Mouse (Mus musculus) lung, postnatal 0 days (tissue): ENCODE results near the gene 1700020A23Rik. TPM values are rescaled to one million over a fixed set of nuclear protein-coding genes. Genes with fewer than 3 reads are reported as not detected.

Experiments used
- ATAC-seq: fragments of 200-750 bp; cut with Nextera tagmentation; 2 replicates; pipeline ENCODE4 v1.8.0; 2017; ENCODE audit warnings: moderate library complexity
- DNase-seq: peaks from one replicate; pipeline ENCODE4 v3.0.0-alpha.2; 2016; ENCODE audit warnings: low spot score
- H3K27ac ChIP-seq: fragments of 300-500 bp; sonication (generic); 2 replicates; pipeline ENCODE4 v1.5.1; 2014; ENCODE audit warnings: antibody characterized with exemption, mild to moderate bottlenecking, low read length, mixed read lengths
- H3K27me3 ChIP-seq: fragments of 300-500 bp; sonication (generic); replicated peaks from 2 replicates; pipeline ENCODE4 v1.6.1; 2014; ENCODE audit warnings: low read length, mixed read lengths; ENCODE audit not compliant: insufficient read depth
- H3K36me3 ChIP-seq: fragments of 300-500 bp; sonication (generic); 2 replicates; pipeline ENCODE4 v1.6.1; 2014; ENCODE audit warnings: low read length, mixed read lengths; ENCODE audit not compliant: insufficient read depth
- H3K4me1 ChIP-seq: fragments of 300-500 bp; sonication (generic); 2 replicates; pipeline ENCODE4 v1.6.1; 2014; ENCODE audit warnings: antibody characterized with exemption, low read depth, low read length, mixed read lengths; ENCODE audit not compliant: insufficient read depth
- H3K4me2 ChIP-seq: fragments of 300-500 bp; sonication (generic); replicated peaks from 2 replicates; pipeline ENCODE4 v1.6.1; 2014; ENCODE audit warnings: low read depth, mild to moderate bottlenecking, low read length, moderate library complexity, mixed read lengths
- H3K4me3 ChIP-seq: fragments of 300-500 bp; sonication (generic); 2 replicates; pipeline ENCODE4 v1.5.1; 2014; ENCODE audit warnings: low read depth, low read length
- H3K9ac ChIP-seq: fragments of 300-500 bp; sonication (generic); replicated peaks from 2 replicates; pipeline ENCODE4 v1.6.1; 2014; ENCODE audit warnings: low read depth, mild to moderate bottlenecking
- H3K9me3 ChIP-seq: fragments of 300-500 bp; sonication (generic); 2 replicates; pipeline ENCODE4 v1.6.1; 2016; ENCODE audit warnings: low read length, mixed read lengths
- CTCF ChIP-seq: IDR thresholded peaks from 2 replicates; pipeline ENCODE4 v1.5.1; 2016; ENCODE audit warnings: antibody characterized with exemption, mild to moderate bottlenecking
- EP300 ChIP-seq: IDR thresholded peaks from 2 replicates; pipeline ENCODE4 v1.6.1; 2016; ENCODE audit warnings: antibody characterized with exemption, mild to moderate bottlenecking, control low read depth
- WGBS: fragments of 180-500 bp; shearing (Covaris S2); extraction: QIAGEN DNeasy Blood & Tissue Kit; methylation state at CpG from one replicate; pipeline ENCODE4 v1.1.7; 2014; 5-methylcytosine and 5-hydroxymethylcytosine counted together
- polyA plus RNA-seq: library from polyadenylated mRNA; unstranded; fragments of >200 nt; fragmentation: Nextera tagmentation; extraction: Ambion mirVana; gene quantifications from 2 replicates; pipeline ENCODE4 v1.2.1, GENCODE M21; 2015

The 1700020A23Rik gene
- polyA plus RNA-seq, 1 experiment from 2014 or later, result not detected

- H3K4me3 ChIP-seq, result no peak overlapping the region
- no peak overlapping the region for H3K27ac ChIP-seq
- DNase-seq, result peak; percentile 56
- H3K4me2 ChIP-seq, result no peak overlapping the region
- H3K9ac ChIP-seq, result no peak overlapping the region
- WGBS, result 19% methylated on average over 6 of the region's 6 CpGs
- H3K9me3 ChIP-seq, result no peaks in the 10 kb centered on the region
- ATAC-seq, result peak; percentile 57
- no peaks in the 10 kb centered on the region for H3K36me3 ChIP-seq
- no peak for TF ChIP-seq CTCF
- no peak for TF ChIP-seq EP300
- no peaks in the 10 kb centered on the region for H3K4me1 ChIP-seq
- no peaks in the 10 kb centered on the region for H3K27me3 ChIP-seq
Measured at GRCm38 (mm10) chr2:130408194-130408593, 3.1 kb downstream of the 1700020A23Rik start.

GRCm38 (mm10) chr2:130411558-130412495, 6.8 kb downstream of the 1700020A23Rik start:
- Histone ChIP-seq H3K27me3 (no peaks in the 10 kb centered on the region), H3K36me3 (no peaks in the 10 kb centered on the region), H3K9ac (no peak overlapping the region), H3K9me3 (no peaks in the 10 kb centered on the region), H3K4me1 (no peaks in the 10 kb centered on the region), H3K4me2 (no peak overlapping the region), H3K4me3 (no peak overlapping the region), H3K27ac (no peak overlapping the region)
- ATAC-seq, result peak; percentile 83
- peak; percentile 82 for DNase-seq
- 36% methylated on average over 16 of the region's 16 CpGs for WGBS
- no peak for TF ChIP-seq EP300
- peak; percentile 96 for TF ChIP-seq CTCF

GRCm38 (mm10) chr2:130412775-130413174, 7.7 kb downstream of the 1700020A23Rik start:
- Histone ChIP-seq H3K27me3 (no peaks in the 10 kb centered on the region), H3K4me3 (no peak overlapping the region), H3K4me1 (no peaks in the 10 kb centered on the region), H3K4me2 (no peak overlapping the region), H3K9ac (no peak overlapping the region), H3K27ac (no peak overlapping the region), H3K9me3 (no peaks in the 10 kb centered on the region), H3K36me3 (no peaks in the 10 kb centered on the region)
- no peak for TF ChIP-seq CTCF
- TF ChIP-seq EP300, result no peak
- DNase-seq (no peak), ATAC-seq (no peak)
- 59% methylated on average over 3 of the region's 3 CpGs for WGBS

GRCm38 (mm10) chr2:130414094-130414856, 9.2 kb downstream of the 1700020A23Rik start:
- H3K27ac ChIP-seq, result no peak overlapping the region
- DNase-seq, result no peak
- ATAC-seq, result no peak
- H3K36me3 ChIP-seq, result no peaks in the 10 kb centered on the region
- no peak overlapping the region for H3K4me3 ChIP-seq
- no peaks in the 10 kb centered on the region for H3K27me3 ChIP-seq
- H3K4me2 ChIP-seq, result no peak overlapping the region
- WGBS, result 69% methylated on average over 6 of the region's 6 CpGs
- no peak overlapping the region for H3K9ac ChIP-seq
- TF ChIP-seq EP300 (no peak), CTCF (peak; percentile 44)
- H3K4me1 ChIP-seq, result no peaks in the 10 kb centered on the region
- no peaks in the 10 kb centered on the region for H3K9me3 ChIP-seq

GRCm38 (mm10) chr2:130421781-130422620, 16.9 kb downstream of the 1700020A23Rik start:
- DNase-seq (no peak), ATAC-seq (no peak)
- Histone ChIP-seq H3K4me3 (no peak overlapping the region), H3K9me3 (no peaks in the 10 kb centered on the region), H3K4me1 (peaks cover 16% of the 10 kb centered on the region), H3K27ac (no peak overlapping the region), H3K4me2 (no peak overlapping the region), H3K9ac (no peak overlapping the region), H3K36me3 (no peaks in the 10 kb centered on the region), H3K27me3 (no peaks in the 10 kb centered on the region)
- no peak for TF ChIP-seq EP300
- no peak for TF ChIP-seq CTCF
- 92% methylated on average over 26 of the region's 26 CpGs for WGBS
